Mouse (Mus musculus) neural tube, embryonic 12.5 days (tissue): ENCODE results near the gene Kbtbd13. TPM values are rescaled to one million over a fixed set of nuclear protein-coding genes. Genes with fewer than 3 reads are reported as not detected.
A peak's percentile ranks its signal among the peaks of the same experiment; 100 is the strongest.

ENCODE experiments used
- ATAC-seq: fragments of 200-750 bp; cut with Nextera tagmentation; 2 replicates; pipeline ENCODE4 v1.8.0; 2017; ENCODE audit warnings: low read depth, mild to moderate bottlenecking, moderate TSS enrichment, moderate library complexity; ENCODE audit not compliant: low FRiP score
- H3K27ac ChIP-seq: fragments of 300-500 bp; sonication (generic); 2 replicates; pipeline ENCODE4 v1.5.1; 2016
- H3K27me3 ChIP-seq: fragments of 300-500 bp; sonication (generic); replicated peaks from 2 replicates; pipeline ENCODE4 v1.6.1; 2016; ENCODE audit warnings: mild to moderate bottlenecking
- H3K36me3 ChIP-seq: fragments of 300-500 bp; sonication (generic); 2 replicates; pipeline ENCODE4 v1.6.1; 2016; ENCODE audit warnings: mild to moderate bottlenecking
- H3K4me1 ChIP-seq: fragments of 300-500 bp; sonication (generic); 2 replicates; pipeline ENCODE4 v1.6.1; 2016
- H3K4me2 ChIP-seq: fragments of 300-500 bp; sonication (generic); replicated peaks from 2 replicates; pipeline ENCODE4 v1.6.1; 2016; ENCODE audit warnings: mild to moderate bottlenecking
- H3K4me3 ChIP-seq: fragments of 300-500 bp; sonication (generic); 2 replicates; pipeline ENCODE4 v1.5.1; 2016
- H3K9ac ChIP-seq: fragments of 300-500 bp; sonication (generic); 2 replicates; pipeline ENCODE4 v1.6.1; 2016; ENCODE audit warnings: mild to moderate bottlenecking
- H3K9me3 ChIP-seq: fragments of 300-500 bp; sonication (generic); 2 replicates; pipeline ENCODE4 v1.6.1; 2016; ENCODE audit warnings: mild to moderate bottlenecking
- WGBS: fragments of 180-500 bp; shearing (Covaris S2); methylation state at CpG from one replicate; pipeline ENCODE4 v1.1.7; 2016; 5-methylcytosine and 5-hydroxymethylcytosine counted together
- polyA plus RNA-seq: library from polyadenylated mRNA; unstranded; fragments of >200 nt; fragmentation: Nextera tagmentation; extraction: Ambion mirVana; gene quantifications from 2 replicates; pipeline ENCODE4 v1.2.1, GENCODE M21; 2016

The Kbtbd13 gene
- polyA plus RNA-seq, 1 experiment from 2014 or later: 0.81 TPM

- 46% methylated on average over 3 of the region's 3 CpGs for WGBS
- Histone ChIP-seq H3K9me3 (no peaks in the 10 kb centered on the region), H3K4me1 (no peaks in the 10 kb centered on the region), H3K4me3 (no peak overlapping the region), H3K9ac (no peak overlapping the region), H3K36me3 (no peaks in the 10 kb centered on the region), H3K27me3 (no peaks in the 10 kb centered on the region), H3K27ac (no peak overlapping the region), H3K4me2 (no peak overlapping the region)
- no peak for ATAC-seq
These were observed 26.3 kb upstream of the Kbtbd13 start for GRCm38 (mm10) chr9:65417738-65418137.

- no peak overlapping the region for H3K9ac ChIP-seq
- H3K36me3 ChIP-seq: no peaks in the 10 kb centered on the region
- no peak overlapping the region for H3K4me2 ChIP-seq
- no peak overlapping the region for H3K4me3 ChIP-seq
- ATAC-seq: no peak
- no peaks in the 10 kb centered on the region for H3K9me3 ChIP-seq
- H3K27me3 ChIP-seq: no peaks in the 10 kb centered on the region
- no peaks in the 10 kb centered on the region for H3K4me1 ChIP-seq
- H3K27ac ChIP-seq: no peak overlapping the region
- WGBS: 79% methylated on average over 3 of the region's 3 CpGs
These were observed 19.9 kb upstream of the Kbtbd13 start for GRCm38 (mm10) chr9:65411326-65411725.

- Histone ChIP-seq H3K27me3 (no peaks in the 10 kb centered on the region), H3K27ac (no peak overlapping the region), H3K36me3 (no peaks in the 10 kb centered on the region), H3K4me1 (no peaks in the 10 kb centered on the region), H3K4me3 (no peak overlapping the region), H3K9me3 (no peaks in the 10 kb centered on the region), H3K9ac (no peak overlapping the region), H3K4me2 (no peak overlapping the region)
- ATAC-seq: no peak
- WGBS: 92% methylated on average over 8 of the region's 8 CpGs
These were observed 18.9 kb upstream of the Kbtbd13 start for GRCm38 (mm10) chr9:65410378-65410777.

GRCm38 (mm10) chr9:65408871-65409295, 17.4 kb upstream of the Kbtbd13 start:
- Histone ChIP-seq H3K27me3 (no peaks in the 10 kb centered on the region), H3K4me2 (no peak overlapping the region), H3K27ac (no peak overlapping the region), H3K36me3 (no peaks in the 10 kb centered on the region), H3K4me3 (no peak overlapping the region), H3K4me1 (no peaks in the 10 kb centered on the region), H3K9me3 (no peaks in the 10 kb centered on the region), H3K9ac (no peak overlapping the region)
- ATAC-seq: no peak
- 79% methylated on average over 5 of the region's 5 CpGs for whole genome bisulfite sequencing

- no peaks in the 10 kb centered on the region for H3K4me1 ChIP-seq
- no peaks in the 10 kb centered on the region for H3K9me3 ChIP-seq
- H3K4me3 ChIP-seq: no peak overlapping the region
- H3K27ac ChIP-seq: no peak overlapping the region
- WGBS: 73% methylated on average over 3 of the region's 3 CpGs
- H3K27me3 ChIP-seq: no peaks in the 10 kb centered on the region
- ATAC-seq: no peak
- H3K36me3 ChIP-seq: no peaks in the 10 kb centered on the region
- H3K4me2 ChIP-seq: no peak overlapping the region
- H3K9ac ChIP-seq: no peak overlapping the region
These were observed 16.4 kb upstream of the Kbtbd13 start for GRCm38 (mm10) chr9:65407861-65408260.

GRCm38 (mm10) chr9:65407327-65407726, 15.9 kb upstream of the Kbtbd13 start:
- H3K9me3 ChIP-seq: no peaks in the 10 kb centered on the region
- WGBS: 82% methylated on average over 5 of the region's 5 CpGs
- H3K4me1 ChIP-seq: no peaks in the 10 kb centered on the region
- H3K4me3 ChIP-seq: no peak overlapping the region
- H3K36me3 ChIP-seq: no peaks in the 10 kb centered on the region
- H3K9ac ChIP-seq: no peak overlapping the region
- no peak for ATAC-seq
- H3K4me2 ChIP-seq: no peak overlapping the region
- H3K27me3 ChIP-seq: no peaks in the 10 kb centered on the region
- no peak overlapping the region for H3K27ac ChIP-seq

- no peak overlapping the region for H3K4me3 ChIP-seq
- H3K27me3 ChIP-seq: no peaks in the 10 kb centered on the region
- WGBS: 75% methylated on average over 2 of the region's 2 CpGs
- no peaks in the 10 kb centered on the region for H3K9me3 ChIP-seq
- H3K36me3 ChIP-seq: no peaks in the 10 kb centered on the region
- no peaks in the 10 kb centered on the region for H3K4me1 ChIP-seq
- ATAC-seq: no peak
- H3K9ac ChIP-seq: no peak overlapping the region
- H3K4me2 ChIP-seq: no peak overlapping the region
- H3K27ac ChIP-seq: no peak overlapping the region
These were observed 13.7 kb upstream of the Kbtbd13 start for GRCm38 (mm10) chr9:65405184-65405449.

GRCm38 (mm10) chr9:65404331-65405183, 13.1 kb upstream of the Kbtbd13 start:
- 78% methylated on average over 15 of the region's 15 CpGs for WGBS
- Histone ChIP-seq H3K9ac (no peak overlapping the region), H3K36me3 (no peaks in the 10 kb centered on the region), H3K4me3 (no peak overlapping the region), H3K27me3 (no peaks in the 10 kb centered on the region), H3K9me3 (no peaks in the 10 kb centered on the region), H3K27ac (no peak overlapping the region), H3K4me2 (no peak overlapping the region), H3K4me1 (no peaks in the 10 kb centered on the region)
- no peak for ATAC-seq

GRCm38 (mm10) chr9:65399934-65400333, 8.5 kb upstream of the Kbtbd13 start:
- H3K9me3 ChIP-seq: no peaks in the 10 kb centered on the region
- no peak overlapping the region for H3K27ac ChIP-seq
- H3K36me3 ChIP-seq: no peaks in the 10 kb centered on the region
- H3K9ac ChIP-seq: no peak overlapping the region
- H3K4me1 ChIP-seq: peaks cover 11% of the 10 kb centered on the region
- WGBS: 90% methylated on average over 6 of the region's 6 CpGs
- H3K27me3 ChIP-seq: no peaks in the 10 kb centered on the region
- H3K4me2 ChIP-seq: no peak overlapping the region
- H3K4me3 ChIP-seq: no peak overlapping the region
- ATAC-seq: no peak

GRCm38 (mm10) chr9:65398279-65398678, 6.8 kb upstream of the Kbtbd13 start, which contains the start of gene Rasl12:
Gene Rasl12, plus strand, starts transcription at chr9:65398506.
- WGBS: under 1% methylated on average over 24 of the region's 24 CpGs
- Histone ChIP-seq H3K4me1 (peaks cover 11% of the 10 kb centered on the region), H3K27me3 (0 out of 2 replicates have a peak, but pooled peaks cover 4% of the 10 kb centered on the region), H3K9me3 (no peaks in the 10 kb centered on the region), H3K4me3 (peak within 1 kb of the TSS; percentile 45), H3K4me2 (peak within 1 kb of the TSS; percentile 86), H3K36me3 (no peaks in the 10 kb centered on the region), H3K27ac (no peak within 1 kb of the TSS), H3K9ac (peak within 1 kb of the TSS; percentile 65)
- ATAC-seq: 0 out of 2 replicates have a peak, but pooled peaks have one; percentile 44

GRCm38 (mm10) chr9:65394360-65394759, 2.9 kb upstream of the Kbtbd13 start:
- Histone ChIP-seq H3K27ac (no peak overlapping the region), H3K27me3 (peaks cover 40% of the 10 kb centered on the region), H3K9me3 (no peaks in the 10 kb centered on the region), H3K9ac (no peak overlapping the region), H3K4me2 (no peak overlapping the region), H3K4me3 (no peak overlapping the region), H3K36me3 (no peaks in the 10 kb centered on the region), H3K4me1 (peaks cover 16% of the 10 kb centered on the region)
- WGBS: 64% methylated on average over 2 of the region's 2 CpGs
- ATAC-seq: no peak

GRCm38 (mm10) chr9:65393606-65394005, 2.2 kb upstream of the Kbtbd13 start:
- ATAC-seq: no peak
- Histone ChIP-seq H3K4me3 (no peak overlapping the region), H3K27me3 (peaks cover 44% of the 10 kb centered on the region), H3K9ac (no peak overlapping the region), H3K4me2 (no peak overlapping the region), H3K36me3 (no peaks in the 10 kb centered on the region), H3K4me1 (peaks cover 13% of the 10 kb centered on the region), H3K9me3 (no peaks in the 10 kb centered on the region), H3K27ac (no peak overlapping the region)
- WGBS: 55% methylated on average over 2 of the region's 2 CpGs
